22 mouse cellular contexts compared by ENCODE assay signal in the genomic region with DNA sequence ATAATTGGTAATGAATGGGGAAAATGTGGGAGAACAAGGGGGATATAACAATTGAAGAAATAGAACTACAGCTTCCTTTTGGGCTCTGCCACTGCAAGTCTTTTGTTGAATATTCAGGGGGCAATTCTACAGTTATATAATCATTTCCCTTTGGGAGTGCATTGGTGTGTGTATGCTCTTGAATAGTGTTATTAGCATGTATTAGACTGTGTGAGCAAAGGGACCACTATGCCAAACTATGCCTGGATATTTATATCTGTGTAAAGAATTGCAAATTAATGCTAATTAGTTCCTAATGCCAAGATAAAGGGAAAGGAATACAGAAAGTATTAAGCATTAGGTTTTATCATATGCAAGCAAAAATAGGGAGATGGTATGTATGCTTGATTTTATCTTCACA.
"Had no signal": no experiment of that assay in that cellular context is flagged by ENCODE, and none has a peak within 500 bp of the region (broad histone marks: within the 10 kb centered on the region; RNA-seq: fewer than 3 reads in every experiment).

No protein-coding gene starts in this region.

- H3K4me1 ChIP-seq: limb, embryonic 10.5 days; limb, embryonic 13.5 days; liver, embryonic 12.5 days; liver, embryonic 15.5 days; lung, embryonic 15.5 days; megakaryocyte, embryonic 14.5 days; midbrain, embryonic 15.5 days; neural tube, embryonic 13.5 days; stomach, embryonic 15.5 days had no signal

- H3K9ac ChIP-seq: limb, embryonic 13.5 days; liver, embryonic 12.5 days; liver, embryonic 15.5 days; lung, embryonic 15.5 days; midbrain, embryonic 15.5 days; neural tube, embryonic 13.5 days; stomach, embryonic 15.5 days had no signal

- ATAC-seq: liver, embryonic 12.5 days; midbrain, embryonic 15.5 days had no signal

- H3K27me3 ChIP-seq: limb, embryonic 13.5 days; liver, embryonic 12.5 days; liver, embryonic 15.5 days; lung, embryonic 15.5 days; megakaryocyte, embryonic 14.5 days; midbrain, embryonic 15.5 days; neural tube, embryonic 13.5 days; stomach, embryonic 15.5 days had no signal

- H3K4me3 ChIP-seq: limb, embryonic 10.5 days; limb, embryonic 13.5 days; liver, embryonic 12.5 days; liver, embryonic 15.5 days; lung, embryonic 15.5 days; megakaryocyte, embryonic 14.5 days; midbrain, embryonic 15.5 days; myocyte; neural tube, embryonic 13.5 days; stomach, embryonic 15.5 days had no signal

- H3K27ac ChIP-seq: limb, embryonic 10.5 days; limb, embryonic 13.5 days; liver, embryonic 12.5 days; liver, embryonic 15.5 days; lung, embryonic 15.5 days; midbrain, embryonic 15.5 days; neural tube, embryonic 13.5 days; stomach, embryonic 15.5 days had no signal

- H3K9me3 ChIP-seq: limb, embryonic 10.5 days; limb, embryonic 13.5 days; liver, embryonic 12.5 days; liver, embryonic 15.5 days; lung, embryonic 15.5 days; megakaryocyte, embryonic 14.5 days; midbrain, embryonic 15.5 days; neural tube, embryonic 13.5 days; stomach, embryonic 15.5 days had no signal

- DNase-seq: kidney, adult 18-20 months; kidney, adult 9 months; kidney, postnatal 14 days; kidney, postnatal 4 days; liver; lung, adult 18-20 months; lung, postnatal 10 days; lung, postnatal 36 days; retina, postnatal 1 day; right cerebral cortex, postnatal 25 days; spleen, adult 18-20 months; thymus, postnatal 25 days had no signal

- H3K4me2 ChIP-seq: limb, embryonic 13.5 days; liver, embryonic 12.5 days; liver, embryonic 15.5 days; lung, embryonic 15.5 days; midbrain, embryonic 15.5 days; neural tube, embryonic 13.5 days; stomach, embryonic 15.5 days had no signal

- H3K36me3 ChIP-seq: limb, embryonic 10.5 days; limb, embryonic 13.5 days; liver, embryonic 12.5 days; liver, embryonic 15.5 days; lung, embryonic 15.5 days; midbrain, embryonic 15.5 days; neural tube, embryonic 13.5 days; stomach, embryonic 15.5 days had no signal
